Mouse (Mus musculus) neutrophil, adult 59 days (primary cell): ENCODE measurements around the gene Hist1h2bm. TPM values are rescaled to one million over a fixed set of nuclear protein-coding genes. Genes with fewer than 3 reads are reported as not detected.

Source experiments
- total RNA-seq, 2 experiments: library from RNA; stranded (reverse); gene quantifications; 1 replicate in 1 of 2; 2 replicates in 1 of 2; pipeline ENCODE4 v1.2.4; 2023

The Hist1h2bm gene
- 100 to 1,000 TPM; 245 to 302 TPM for total RNA-seq

DNA sequence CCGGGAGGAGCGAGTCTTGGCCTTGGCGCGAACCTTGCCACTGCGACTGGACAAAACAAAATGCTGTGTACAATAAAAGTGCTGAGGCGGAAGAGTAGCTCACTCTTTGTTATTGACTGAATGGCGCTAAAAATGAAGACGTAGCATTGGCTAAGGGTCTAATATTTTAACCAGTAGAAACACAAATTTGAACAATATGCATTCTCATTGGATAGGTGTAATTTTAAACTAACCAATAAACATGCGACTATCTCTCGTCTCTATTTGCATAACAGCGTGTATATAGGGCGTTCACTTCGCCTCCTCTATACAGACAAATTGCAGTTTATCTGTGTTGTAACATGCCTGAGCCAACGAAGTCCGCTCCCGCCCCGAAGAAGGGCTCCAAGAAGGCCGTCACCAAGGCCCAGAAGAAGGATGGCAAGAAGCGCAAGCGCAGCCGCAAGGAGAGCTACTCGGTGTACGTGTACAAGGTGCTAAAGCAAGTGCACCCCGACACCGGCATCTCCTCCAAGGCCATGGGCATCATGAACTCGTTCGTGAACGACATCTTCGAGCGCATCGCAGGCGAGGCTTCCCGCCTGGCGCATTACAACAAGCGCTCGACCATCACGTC is at the start of gene Hist1h2bm:
Gene Hist1h2bm (plus strand): TSS at position 288 of the 616 bp plus-strand sequence.

DNA sequence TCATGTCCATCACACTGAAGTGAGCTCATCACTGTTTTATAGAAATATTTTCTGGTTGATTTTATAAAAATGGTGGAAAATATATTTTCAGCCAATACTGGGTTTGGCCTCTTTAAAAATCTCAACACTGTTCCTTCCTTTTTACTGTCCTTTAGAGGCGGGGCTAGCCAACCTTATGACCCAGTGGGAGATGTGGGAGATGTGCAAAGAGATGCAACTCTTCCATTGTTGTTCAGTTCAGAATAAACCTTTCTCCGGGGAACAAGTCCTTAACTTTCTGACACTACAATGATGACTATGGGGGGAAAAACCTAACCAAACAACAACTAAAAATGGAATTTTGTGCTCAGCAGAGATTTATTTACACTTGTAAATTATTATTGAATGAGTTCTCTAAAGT is 44.5 kb upstream of the Hist1h2bm start, which contains the start of gene Olfr1360:
Gene Olfr1360 (minus strand): TSS at position 101 of the 400 bp plus-strand sequence.

DNA sequence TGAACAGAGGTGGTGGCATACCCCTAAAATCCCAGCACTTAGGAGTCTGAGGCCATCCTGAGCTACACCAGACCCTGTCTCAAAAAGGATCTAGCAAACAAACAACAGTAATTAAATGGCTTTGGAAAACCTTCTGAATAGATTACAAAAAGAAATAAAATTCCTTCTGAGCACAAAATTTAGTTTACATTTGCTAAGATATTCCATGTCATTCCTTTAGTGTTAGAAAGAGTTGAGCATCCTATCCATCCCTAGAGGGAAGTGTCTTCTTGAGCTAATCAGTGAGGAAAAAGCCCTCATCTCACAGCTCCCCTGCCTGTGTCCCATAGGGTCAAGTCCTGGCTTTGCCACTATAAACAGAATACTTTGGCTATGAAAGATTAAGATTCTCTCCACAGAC is 24.0 kb upstream of the Hist1h2bm start, which contains the start of gene Olfr1359:
Gene Olfr1359 (plus strand): TSS at position 301 of the 400 bp plus-strand sequence.

DNA sequence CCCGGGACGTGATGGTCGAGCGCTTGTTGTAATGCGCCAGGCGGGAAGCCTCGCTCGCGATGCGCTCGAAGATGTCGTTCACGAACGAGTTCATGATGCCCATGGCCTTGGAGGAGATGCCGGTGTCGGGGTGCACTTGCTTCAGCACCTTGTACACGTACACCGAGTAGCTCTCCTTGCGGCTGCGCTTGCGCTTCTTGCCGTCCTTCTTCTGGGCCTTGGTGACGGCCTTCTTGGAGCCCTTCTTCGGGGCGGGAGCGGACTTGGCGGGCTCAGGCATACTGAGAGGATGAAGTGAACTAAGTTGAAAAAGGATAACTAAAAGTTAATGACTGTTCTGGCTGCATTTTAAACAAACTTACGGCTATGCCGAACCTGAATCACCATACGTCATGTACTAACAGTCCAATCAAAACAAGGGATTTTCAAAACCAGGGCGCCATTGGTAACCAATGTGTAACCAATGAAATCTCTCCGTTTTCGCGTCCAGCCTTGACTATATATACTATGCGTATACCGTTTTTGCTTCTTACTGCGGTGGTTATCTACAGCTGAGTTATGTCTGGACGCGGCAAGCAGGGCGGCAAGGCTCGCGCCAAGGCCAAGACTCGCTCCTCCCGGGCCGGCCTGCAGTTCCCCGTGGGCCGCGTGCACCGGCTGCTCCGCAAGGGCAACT is 5.8 kb upstream of the Hist1h2bm start, which contains the start of the genes Hist1h2bl and Hist1h2ai:
Gene Hist1h2bl (minus strand): TSS at position 280 of the 676 bp plus-strand sequence.
Gene Hist1h2ai (plus strand): TSS at position 559 of the 676 bp plus-strand sequence.

GRCm38 (mm10) chr13:21717397-21718357 is 4.2 kb upstream of the Hist1h2bm start, which contains the start of gene Hist1h3h:
Hist1h3h (plus strand) TSS chr13:21717659.

DNA sequence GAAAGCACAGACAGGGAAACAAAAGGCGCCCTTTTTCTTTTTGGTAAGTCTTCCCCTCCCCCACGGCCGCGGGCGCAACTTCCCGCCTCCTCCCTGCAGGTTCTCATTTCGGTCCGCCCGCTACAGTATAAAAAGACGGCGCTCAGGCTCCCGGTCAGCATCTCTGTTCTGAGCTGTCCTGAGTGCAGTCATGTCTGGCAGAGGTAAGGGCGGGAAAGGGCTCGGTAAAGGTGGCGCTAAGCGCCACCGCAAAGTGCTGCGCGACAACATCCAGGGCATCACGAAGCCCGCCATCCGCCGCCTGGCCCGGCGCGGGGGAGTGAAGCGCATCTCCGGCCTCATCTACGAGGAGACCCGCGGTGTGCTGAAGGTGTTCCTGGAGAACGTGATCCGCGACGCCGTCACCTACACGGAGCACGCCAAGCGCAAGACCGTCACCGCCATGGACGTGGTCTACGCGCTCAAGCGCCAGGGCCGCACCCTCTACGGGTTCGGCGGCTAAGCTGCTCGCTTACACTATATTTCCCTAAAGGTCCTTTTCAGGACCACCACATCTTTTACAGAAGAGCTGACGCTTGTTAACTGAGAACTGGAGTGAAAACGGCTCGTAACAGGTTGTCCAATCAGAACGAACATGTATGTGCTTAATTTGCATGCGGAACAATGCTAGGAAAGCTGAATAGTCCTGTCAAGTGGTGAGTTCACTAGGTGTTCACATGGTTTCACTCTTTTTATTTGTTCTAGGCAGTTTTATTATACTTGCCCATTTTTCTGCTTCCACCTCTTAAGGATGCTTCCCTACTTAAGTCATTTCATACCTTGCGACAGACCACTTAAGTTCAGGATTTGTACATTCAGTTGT is 13.3 kb downstream of the Hist1h2bm start, which contains the start of gene Hist1h4j:
Gene Hist1h4j (plus strand): TSS at position 159 of the 862 bp plus-strand sequence.

DNA sequence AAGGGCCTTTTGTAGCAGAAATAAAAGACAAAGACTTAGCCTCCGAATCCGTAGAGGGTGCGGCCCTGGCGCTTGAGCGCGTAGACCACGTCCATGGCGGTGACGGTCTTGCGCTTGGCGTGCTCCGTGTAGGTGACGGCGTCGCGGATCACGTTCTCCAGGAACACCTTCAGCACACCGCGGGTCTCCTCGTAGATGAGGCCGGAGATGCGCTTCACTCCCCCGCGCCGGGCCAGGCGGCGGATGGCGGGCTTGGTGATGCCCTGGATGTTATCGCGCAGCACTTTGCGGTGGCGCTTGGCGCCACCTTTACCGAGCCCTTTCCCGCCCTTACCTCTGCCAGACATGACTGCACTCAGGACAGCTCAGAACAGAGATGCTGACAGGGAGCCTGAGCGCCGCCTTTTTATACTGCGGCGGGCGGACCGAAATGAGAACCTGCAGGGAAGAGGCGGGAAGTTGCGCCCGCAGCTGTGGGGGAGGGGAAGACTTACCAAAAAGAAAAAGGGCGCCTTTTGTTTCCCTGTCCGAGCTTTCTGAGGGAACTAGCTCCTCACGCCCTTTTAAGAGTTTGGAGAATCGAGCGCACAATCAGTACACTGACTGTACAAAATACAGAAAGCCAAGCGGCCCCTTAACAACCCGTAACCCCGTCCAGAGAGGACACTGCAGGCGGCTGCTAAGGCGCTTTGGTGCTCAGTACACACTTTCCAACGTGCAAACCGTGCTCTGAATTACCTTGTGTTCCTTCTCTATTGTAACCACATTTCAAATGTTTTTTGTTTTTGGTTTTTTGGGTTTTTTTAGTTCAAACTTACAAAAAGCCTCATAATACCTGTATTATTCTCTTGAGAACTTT is 28.5 kb downstream of the Hist1h2bm start, which contains the start of gene Hist1h4k:
Gene Hist1h4k (minus strand): TSS at position 347 of the 859 bp plus-strand sequence.

DNA sequence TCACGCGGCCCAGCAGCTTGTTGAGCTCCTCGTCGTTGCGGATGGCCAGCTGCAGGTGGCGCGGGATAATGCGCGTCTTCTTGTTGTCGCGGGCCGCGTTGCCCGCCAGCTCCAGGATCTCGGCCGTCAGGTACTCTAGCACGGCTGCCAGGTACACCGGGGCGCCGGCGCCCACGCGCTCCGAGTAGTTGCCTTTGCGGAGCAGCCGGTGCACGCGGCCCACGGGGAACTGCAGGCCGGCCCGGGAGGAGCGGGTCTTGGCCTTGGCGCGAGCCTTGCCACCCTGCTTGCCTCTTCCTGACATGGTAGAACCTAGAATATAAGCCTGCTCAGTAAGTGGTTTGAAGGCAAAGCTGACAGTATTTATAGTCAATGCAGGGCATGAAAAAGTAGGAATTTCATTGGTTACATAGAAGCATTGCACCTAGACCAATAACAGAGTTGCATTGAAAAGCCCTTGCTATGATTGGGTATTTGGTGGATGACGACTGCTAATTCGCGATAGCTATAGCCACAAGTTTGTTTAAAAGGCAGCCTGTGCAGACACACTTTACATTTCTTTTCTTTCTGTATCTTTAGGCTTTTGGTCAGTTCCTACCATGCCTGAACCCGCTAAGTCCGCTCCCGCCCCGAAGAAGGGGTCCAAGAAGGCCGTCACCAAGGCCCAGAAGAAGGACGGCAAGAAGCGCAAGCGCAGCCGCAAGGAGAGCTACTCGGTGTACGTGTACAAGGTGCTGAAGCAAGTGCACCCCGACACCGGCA is 31.9 kb downstream of the Hist1h2bm start, which contains the start of the genes Hist1h2ak and Hist1h2bn:
Gene Hist1h2ak (minus strand): TSS at position 304 of the 762 bp plus-strand sequence.
Gene Hist1h2bn (plus strand): TSS at position 600 of the 762 bp plus-strand sequence.

Other genes with a start within 250 kb of the Hist1h2bm start
- under 1 TPM; 0.20 TPM for gene Zkscan4, start 243.1 kb upstream of the Hist1h2bm start, total RNA-seq
- gene Gm10065, start 242.6 kb upstream of the Hist1h2bm start, total RNA-seq: not detected
- 1 to 10 TPM; 2.7 to 3.4 TPM for gene AK157302, start 226.8 kb upstream of the Hist1h2bm start, total RNA-seq
- 10 to 100 TPM; 18.9 to 19.1 TPM for gene Gm11273, start 220.6 kb upstream of the Hist1h2bm start, total RNA-seq
- gene Zkscan8, start 190.9 kb upstream of the Hist1h2bm start, total RNA-seq: 1 to 10 TPM; 3.8 to 3.9 TPM
- not detected for gene Olfr1366, start 179.2 kb upstream of the Hist1h2bm start, total RNA-seq
- gene Olfr1535, start 162.2 kb upstream of the Hist1h2bm start, total RNA-seq: not detected
- not detected for gene Olfr1364, start 140.3 kb upstream of the Hist1h2bm start, total RNA-seq
- gene Olfr1362, start 108.0 kb upstream of the Hist1h2bm start, total RNA-seq: not detected
- gene Olfr11, start 79.5 kb upstream of the Hist1h2bm start, total RNA-seq: not detected
- not detected for gene Olfr1361, start 58.7 kb upstream of the Hist1h2bm start, total RNA-seq
- not detected for gene Olfr1360, start 44.6 kb upstream of the Hist1h2bm start, total RNA-seq
- gene Olfr1359, start 23.9 kb upstream of the Hist1h2bm start, total RNA-seq: not detected
- gene Hist1h2bl, start 5.9 kb upstream of the Hist1h2bm start, total RNA-seq: 1,000 to 10,000 TPM; 1,007 to 1,037 TPM
- 100 to 1,000 TPM; 322 to 368 TPM for gene Hist1h2ai, start 5.6 kb upstream of the Hist1h2bm start, total RNA-seq
- 1,000 to 10,000 TPM; 1,636 to 1,682 TPM for gene Hist1h3h, start 4.4 kb upstream of the Hist1h2bm start, total RNA-seq
- 100 to 1,000 TPM; 162 to 165 TPM for gene Hist1h4j, start 13.0 kb downstream of the Hist1h2bm start, total RNA-seq
- gene Hist1h4k, start 28.5 kb downstream of the Hist1h2bm start, total RNA-seq: 1,000 to 10,000 TPM; 2,386 to 2,430 TPM
- gene Hist1h2ak, start 31.8 kb downstream of the Hist1h2bm start, total RNA-seq: 100 to 1,000 TPM; 426 to 441 TPM
- gene Hist1h2bn, start 32.1 kb downstream of the Hist1h2bm start, total RNA-seq: 100 to 1,000 TPM; 695 to 749 TPM
- gene Hist1h1b, start 58.6 kb downstream of the Hist1h2bm start, total RNA-seq: 100 to 1,000 TPM; 583 to 676 TPM
- 1,000 to 10,000 TPM; 1,324 to 1,491 TPM for gene Hist1h3i, start 61.3 kb downstream of the Hist1h2bm start, total RNA-seq
- gene Hist1h2an, start 65.2 kb downstream of the Hist1h2bm start, total RNA-seq: 100 to 1,000 TPM; 204 to 209 TPM
- 100 to 1,000 TPM; 485 to 544 TPM for gene Hist1h2bp, start 65.4 kb downstream of the Hist1h2bm start, total RNA-seq
- gene Hist1h2bq, start 88.2 kb downstream of the Hist1h2bm start, total RNA-seq: 1,000 to 10,000 TPM; 1,192 to 1,249 TPM
- 1,000 to 10,000 TPM; 2,019 to 2,366 TPM for gene Hist1h2ao, start 88.4 kb downstream of the Hist1h2bm start, total RNA-seq
- 1,000 to 10,000 TPM; 1,248 to 1,288 TPM for gene Hist1h4m, start 89.7 kb downstream of the Hist1h2bm start, total RNA-seq
- gene Hist1h4n, start 110.2 kb downstream of the Hist1h2bm start, total RNA-seq: 100 to 1,000 TPM; 891 to 923 TPM
- gene Hist1h2ap, start 111.5 kb downstream of the Hist1h2bm start, total RNA-seq: 100 to 1,000 TPM; 561 to 647 TPM
- 1,000 to 10,000 TPM; 1,178 to 1,241 TPM for gene Hist1h2br, start 111.7 kb downstream of the Hist1h2bm start, total RNA-seq
- gene Zfp184, start 223.1 kb downstream of the Hist1h2bm start, total RNA-seq: under 1 TPM; 0.69 to 0.84 TPM